Mouse (Mus musculus): ENCODE measurements around the gene Col15a1.
A peak's percentile ranks its signal among the peaks of the same experiment; 100 is the strongest.

The Col15a1 gene

GRCm38 (mm10) chr4:47272452-47273130 lies 64.6 kb downstream of the Col15a1 start:
- DNase-seq (ENCODE audit: low spot score) = no peak

GRCm38 (mm10) chr4:47273795-47274194 lies 65.8 kb downstream of the Col15a1 start:
- DNase-seq (ENCODE audit: low spot score) = no peak

GRCm38 (mm10) chr4:47274911-47275310 lies 67.0 kb downstream of the Col15a1 start:
- no peak for DNase-seq (ENCODE audit: low spot score)

GRCm38 (mm10) chr4:47278397-47278796 lies 70.4 kb downstream of the Col15a1 start:
- no peak for DNase-seq (ENCODE audit: low spot score)

GRCm38 (mm10) chr4:47279085-47279707 lies 71.2 kb downstream of the Col15a1 start:
- DNase-seq (ENCODE audit: low spot score) = no peak

- DNase-seq (ENCODE audit: low spot score) = no peak
Observed at GRCm38 (mm10) chr4:47280126-47280525, 72.2 kb downstream of the Col15a1 start.

- no peak for DNase-seq (ENCODE audit: low spot score)
Observed at GRCm38 (mm10) chr4:47281920-47282682, 74.1 kb downstream of the Col15a1 start.

- no peak for DNase-seq (ENCODE audit: low spot score)
Observed at GRCm38 (mm10) chr4:47284311-47284710, 76.3 kb downstream of the Col15a1 start.

- no peak for DNase-seq (ENCODE audit: low spot score)
Observed at GRCm38 (mm10) chr4:47284874-47285273, 76.9 kb downstream of the Col15a1 start.

- no peak for DNase-seq (ENCODE audit: low spot score)
Observed at GRCm38 (mm10) chr4:47286599-47287147, 78.7 kb downstream of the Col15a1 start.

- no peak for DNase-seq (ENCODE audit: low spot score)
Observed at GRCm38 (mm10) chr4:47287468-47287867, 79.5 kb downstream of the Col15a1 start.

- DNase-seq (ENCODE audit: low spot score) = no peak
Observed at GRCm38 (mm10) chr4:47288306-47288705, 80.3 kb downstream of the Col15a1 start.

GRCm38 (mm10) chr4:47289526-47289925 lies 81.6 kb downstream of the Col15a1 start:
- DNase-seq (ENCODE audit: low spot score) = no peak

- peak; percentile 31 for DNase-seq (ENCODE audit: low spot score)
Observed at GRCm38 (mm10) chr4:47290448-47290847, 82.5 kb downstream of the Col15a1 start.

- DNase-seq (ENCODE audit: low spot score) = no peak
Observed at GRCm38 (mm10) chr4:47291013-47291412, 83.1 kb downstream of the Col15a1 start.

- no peak for DNase-seq (ENCODE audit: low spot score)
Observed at GRCm38 (mm10) chr4:47292956-47293355, 85.0 kb downstream of the Col15a1 start.

- DNase-seq (ENCODE audit: low spot score) = peak; percentile 39
Observed at GRCm38 (mm10) chr4:47293771-47294543, 86.0 kb downstream of the Col15a1 start.

- no peak for DNase-seq (ENCODE audit: low spot score)
Observed at GRCm38 (mm10) chr4:47294544-47295070, 86.6 kb downstream of the Col15a1 start.

- no peak for DNase-seq (ENCODE audit: low spot score)
Observed at GRCm38 (mm10) chr4:47295547-47295946, 87.6 kb downstream of the Col15a1 start.

- no peak for DNase-seq (ENCODE audit: low spot score)
Observed at GRCm38 (mm10) chr4:47300701-47301100, 92.7 kb downstream of the Col15a1 start.

- DNase-seq (ENCODE audit: low spot score) = no peak
Observed at GRCm38 (mm10) chr4:47302610-47303009, 94.6 kb downstream of the Col15a1 start.

Data from yolk sac, embryonic 10.5 days (tissue).